Mouse (Mus musculus) A20 (cell line): Measurements from ENCODE around the gene Fancd2.

ENCODE experiments used
- DNase-seq: peaks from one replicate; pipeline ENCODE4 v3.0.0-alpha.2; 2011; ENCODE audit warnings: low read depth, low spot score

Fancd2 gene

DNA sequence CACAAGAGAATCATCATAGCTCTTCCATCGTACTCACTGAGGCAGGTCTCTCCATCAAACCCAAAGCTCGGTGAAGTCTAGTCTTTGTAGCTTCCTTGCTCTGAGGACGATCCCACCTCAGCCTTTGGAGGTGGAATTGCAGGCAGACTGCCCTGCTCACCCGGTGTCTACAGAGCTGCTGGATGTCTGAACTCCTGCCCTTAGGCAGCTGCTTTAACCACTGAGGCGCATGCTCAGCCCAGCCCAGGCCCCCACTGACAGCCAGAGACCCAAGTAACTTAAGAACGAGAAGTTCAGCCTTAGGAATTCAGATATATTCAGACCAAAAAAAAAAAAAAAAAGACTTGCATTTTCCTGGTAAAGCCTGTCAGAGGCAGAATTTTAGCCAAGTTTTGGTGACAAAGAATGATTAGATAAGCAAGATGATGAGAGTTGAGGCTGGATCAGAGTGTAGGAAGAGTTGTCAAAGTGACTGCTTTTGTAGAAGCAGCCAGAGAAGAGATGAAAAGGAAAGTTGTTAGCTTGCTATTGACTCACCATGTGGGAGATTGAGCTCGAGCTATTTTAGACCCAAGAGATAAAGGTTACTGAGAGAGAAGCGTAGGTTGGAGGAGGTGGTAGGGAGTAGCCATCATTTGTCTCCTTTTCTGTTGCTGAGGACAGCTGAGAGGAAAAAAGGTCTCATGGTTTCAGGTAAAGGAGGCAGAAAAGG, 80.9 kb downstream of the Fancd2 start:
- DNase-seq, result no peak

DNA sequence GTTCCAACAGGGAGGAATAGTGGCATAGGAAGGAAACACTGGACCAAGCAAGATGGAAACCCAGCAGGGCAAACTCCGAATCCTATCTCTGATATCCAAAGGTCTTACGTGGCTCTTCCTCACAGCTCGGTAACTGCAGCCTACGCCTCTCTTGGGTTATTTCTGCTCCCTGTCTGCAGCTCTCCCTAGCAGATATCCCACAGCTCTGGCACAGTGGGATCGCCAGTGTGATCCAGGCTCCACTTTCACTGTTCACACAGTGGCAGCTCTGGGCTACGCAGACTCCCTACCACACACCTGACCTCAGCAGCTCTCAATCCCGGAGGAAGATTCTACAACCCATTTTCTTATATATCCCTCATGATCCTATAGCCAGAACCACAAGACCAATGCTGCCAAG, 82.7 kb downstream of the Fancd2 start:
- no peak for DNase-seq

DNA sequence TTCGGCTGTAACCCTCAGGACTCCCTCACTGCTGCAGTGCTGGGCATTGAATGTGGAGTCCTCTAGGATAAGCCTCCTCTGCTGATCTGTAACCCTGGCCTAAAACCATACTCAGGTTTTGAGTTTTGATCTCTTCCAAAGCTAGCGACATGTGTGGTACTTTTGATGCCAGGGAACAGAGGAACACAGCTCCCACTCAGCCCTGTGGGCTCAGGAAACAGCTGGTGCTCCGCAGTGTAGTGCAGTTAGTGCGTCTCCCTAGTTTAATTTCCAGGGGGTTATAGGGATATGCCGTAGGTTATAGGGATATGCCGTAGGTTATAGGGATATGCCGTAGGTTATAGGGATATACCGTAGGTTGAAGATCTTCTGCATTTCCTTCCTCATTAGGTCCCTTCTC, 83.5 kb downstream of the Fancd2 start:
- DNase-seq, result no peak

DNA sequence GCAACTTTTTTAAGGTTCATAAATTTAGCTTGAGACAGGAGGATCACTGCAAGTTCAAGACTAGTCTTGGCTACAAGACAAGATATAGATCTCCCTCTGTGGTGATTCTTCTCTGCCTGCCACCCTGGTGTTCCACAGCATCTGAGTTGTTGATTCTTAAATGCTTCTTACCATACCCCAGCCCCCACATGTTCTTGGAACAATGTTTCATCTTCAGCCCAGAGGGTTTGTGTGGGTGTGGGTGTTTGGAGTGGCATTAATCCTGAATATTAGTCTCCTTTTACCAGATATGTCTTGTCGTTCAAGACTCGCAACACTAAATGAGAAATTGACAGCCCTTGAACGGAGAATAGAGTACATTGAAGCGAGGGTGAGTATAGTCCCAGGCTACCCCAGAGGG, 84.0 kb downstream of the Fancd2 start:
- DNase-seq, result no peak

DNA sequence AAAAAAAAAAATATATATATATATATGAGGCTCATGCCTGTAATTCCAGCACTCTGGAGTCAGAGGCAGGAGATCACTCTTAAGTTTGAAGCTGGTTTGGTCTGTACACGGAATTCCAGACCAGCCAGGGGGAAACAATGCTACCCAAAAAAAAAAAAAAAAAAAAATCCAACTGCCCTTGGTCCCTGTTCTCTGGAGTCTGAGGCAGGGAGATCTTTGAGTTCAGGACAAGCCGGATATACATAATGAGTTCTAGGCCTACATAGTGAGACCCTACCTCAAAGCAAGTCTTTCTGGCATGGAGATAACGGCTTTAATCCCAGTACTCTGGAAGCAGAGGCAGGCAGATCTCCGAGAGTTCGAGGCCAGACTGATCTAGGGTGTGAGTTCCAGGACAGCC, 91.9 kb downstream of the Fancd2 start:
- DNase-seq, result no peak

DNA sequence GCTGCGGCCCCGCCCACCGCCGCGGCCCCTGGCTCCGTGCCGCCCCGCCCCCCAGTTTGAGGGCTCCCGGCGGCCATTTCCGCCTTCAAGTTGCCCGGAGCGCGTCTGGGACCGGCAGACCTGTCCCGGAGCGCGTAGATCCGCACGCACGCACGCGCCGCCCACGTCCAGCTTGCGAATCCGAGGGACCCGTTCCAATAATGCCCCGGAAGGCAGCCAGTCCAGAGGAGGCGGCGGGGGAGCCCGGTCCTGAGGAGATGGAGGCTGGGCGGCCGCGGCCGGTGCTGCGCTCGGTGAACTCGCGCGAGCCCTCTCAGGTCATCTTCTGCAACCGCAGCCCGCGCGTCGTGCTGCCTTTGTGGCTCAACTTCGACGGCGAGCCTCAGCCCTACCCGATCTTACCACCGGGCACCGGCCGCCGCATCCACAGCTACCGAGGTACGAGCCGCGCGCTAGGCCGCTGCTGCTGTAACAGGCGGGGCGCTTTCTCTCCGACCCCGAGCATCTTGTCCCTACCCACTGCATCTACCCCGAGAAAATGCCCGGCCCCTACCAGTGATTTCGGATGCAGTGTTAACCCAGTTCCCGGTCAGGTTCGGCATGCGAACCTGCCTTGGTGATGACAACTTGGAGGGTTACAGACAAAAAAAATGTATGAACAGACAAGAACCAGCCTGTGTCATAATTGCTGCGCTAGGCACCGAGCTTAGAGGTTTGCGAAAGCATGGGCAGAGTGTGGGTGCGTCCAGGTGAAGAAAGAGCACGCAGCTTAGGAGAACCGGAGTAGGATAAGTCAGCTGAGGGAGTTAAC, 92.7 kb downstream of the Fancd2 start, which contains the start of gene Vhl:
Vhl (plus strand) TSS at position 19 of the 811 bp plus-strand sequence.
- peak; percentile 89 for DNase-seq

DNA sequence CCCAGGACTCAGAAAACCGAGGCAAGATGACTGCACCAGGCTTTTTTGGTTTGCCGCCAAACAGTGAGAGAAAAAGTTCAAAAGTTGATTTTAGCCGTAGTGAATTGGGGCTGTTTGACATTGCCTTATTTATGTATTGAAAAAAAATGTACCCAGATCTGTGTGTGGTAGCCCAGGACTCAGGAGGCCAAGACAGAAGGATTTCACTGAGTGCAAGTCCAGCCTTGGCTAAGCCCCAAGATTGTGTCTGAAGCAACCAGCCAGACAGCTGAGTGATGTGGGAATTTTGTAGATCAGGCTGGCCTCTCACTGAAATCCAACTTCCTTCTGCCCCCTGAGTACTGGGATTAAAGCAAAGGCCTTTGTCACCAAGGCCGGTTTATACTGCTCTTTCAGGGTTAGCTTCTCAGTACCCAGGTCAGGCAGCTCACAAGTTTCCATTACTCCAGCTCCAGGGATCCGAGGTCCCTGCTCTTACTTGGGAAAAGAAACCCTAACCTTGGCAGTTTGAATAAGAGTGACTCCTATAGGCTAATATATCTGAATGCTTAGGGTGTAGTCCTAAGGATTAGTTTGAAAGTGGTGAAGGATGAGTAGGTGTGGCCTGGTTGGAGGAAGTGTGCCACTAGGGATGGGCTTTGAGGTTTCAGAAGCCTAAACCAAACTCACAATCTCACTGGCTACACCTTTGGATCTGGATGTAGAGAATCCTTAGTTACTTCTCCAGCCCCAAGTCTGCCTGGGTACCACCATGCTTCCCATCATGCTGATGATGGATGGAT, 93.7 kb downstream of the Fancd2 start:
- peak; percentile 31 for DNase-seq

DNA sequence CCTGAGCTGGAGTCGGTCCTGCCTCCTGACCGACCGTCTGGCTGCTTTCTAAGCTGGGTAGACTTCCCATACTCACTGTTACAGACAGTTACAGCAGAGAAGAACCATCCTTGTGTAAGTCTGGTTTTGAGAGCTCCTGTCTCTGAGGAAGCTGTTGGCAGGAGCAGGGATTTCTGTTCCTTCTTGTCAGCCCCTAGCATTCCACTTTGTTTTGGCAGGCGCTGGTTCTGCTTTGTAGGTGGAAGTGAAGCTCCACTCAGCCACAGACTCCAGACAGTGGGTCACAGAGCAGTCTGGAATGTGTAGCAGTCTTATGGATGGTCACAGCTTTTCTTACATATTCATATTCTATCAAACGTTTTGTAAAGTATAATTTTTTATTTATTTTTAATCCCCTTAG, 98.8 kb downstream of the Fancd2 start:
- no peak for DNase-seq

DNA sequence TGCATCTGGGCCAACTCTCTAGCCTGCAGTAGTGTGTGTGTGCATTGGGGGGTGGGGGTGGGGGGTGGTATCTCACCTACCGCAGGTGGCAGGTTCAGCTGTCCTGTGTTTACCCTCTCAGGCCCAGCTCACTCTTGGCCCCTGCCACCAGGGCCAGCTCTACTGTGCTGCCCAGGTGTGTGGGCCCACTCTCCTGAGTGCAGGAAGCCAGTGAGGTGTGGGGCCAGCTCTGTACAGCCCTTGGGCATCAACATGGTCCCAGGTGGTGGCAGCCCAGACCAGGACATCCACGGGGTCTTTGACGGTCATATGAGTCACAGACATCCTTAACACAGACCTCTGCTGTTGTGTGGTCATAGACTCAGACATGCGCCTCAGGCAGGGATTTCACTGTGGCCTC, 101.4 kb downstream of the Fancd2 start:
- no peak for DNase-seq

DNA sequence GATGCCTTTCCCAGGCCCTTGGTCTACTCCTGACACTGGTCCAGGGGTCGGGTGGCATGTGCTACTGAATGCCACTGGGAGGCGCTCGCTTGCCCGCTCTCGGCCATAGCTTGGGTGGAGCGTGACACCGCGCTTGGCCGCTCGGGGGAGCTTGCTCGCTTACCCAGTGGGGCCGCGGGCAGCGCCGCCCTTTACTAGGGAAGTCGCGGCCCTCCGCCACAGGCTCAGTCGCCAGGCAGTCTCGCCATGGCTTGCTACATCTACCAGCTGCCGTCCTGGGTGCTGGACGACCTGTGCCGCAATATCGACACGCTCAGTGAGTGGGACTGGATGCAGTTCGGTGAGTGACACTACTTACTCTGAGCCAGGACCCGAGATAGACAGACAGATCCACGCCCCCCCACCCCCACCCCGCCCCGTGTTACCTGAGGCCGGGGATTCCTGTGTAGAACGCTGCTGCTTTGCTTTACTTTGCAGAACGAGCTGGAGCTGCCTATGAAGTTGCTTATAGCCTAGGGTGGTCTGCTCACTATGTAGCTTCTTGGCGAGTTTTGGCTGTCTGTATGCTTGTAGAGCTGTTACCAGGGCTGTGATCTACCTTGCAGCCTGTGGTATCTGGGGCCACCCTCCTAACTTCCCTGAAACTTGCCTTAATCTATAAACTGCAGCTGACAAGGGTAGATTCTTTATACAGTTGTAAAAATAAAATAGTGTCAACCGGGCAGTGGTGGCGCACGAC, 107.0 kb downstream of the Fancd2 start, which contains the start of gene Irak2:
Irak2 (plus strand) TSS at position 166 of the 739 bp plus-strand sequence.
- peak; percentile 93 for DNase-seq

DNA sequence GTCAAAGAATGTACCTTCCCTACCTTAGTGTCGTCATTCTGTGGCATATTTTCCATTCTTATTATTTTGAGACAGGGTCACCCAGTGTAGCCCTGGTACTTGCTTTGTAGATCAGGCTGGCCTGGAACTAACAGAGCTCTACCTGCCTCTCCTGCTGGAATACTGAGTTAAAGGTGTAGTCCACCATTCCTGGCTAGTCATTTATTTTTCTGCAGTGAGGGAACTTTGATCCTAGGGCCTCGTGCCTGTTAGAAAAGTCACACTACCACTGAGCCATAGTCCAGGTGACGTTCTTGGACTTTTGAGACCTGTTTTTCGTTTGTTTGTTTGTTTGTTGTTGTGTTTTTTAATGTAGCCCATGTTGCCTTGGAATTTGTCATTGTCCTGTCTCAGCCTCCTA, 107.7 kb downstream of the Fancd2 start:
- no peak for DNase-seq

DNA sequence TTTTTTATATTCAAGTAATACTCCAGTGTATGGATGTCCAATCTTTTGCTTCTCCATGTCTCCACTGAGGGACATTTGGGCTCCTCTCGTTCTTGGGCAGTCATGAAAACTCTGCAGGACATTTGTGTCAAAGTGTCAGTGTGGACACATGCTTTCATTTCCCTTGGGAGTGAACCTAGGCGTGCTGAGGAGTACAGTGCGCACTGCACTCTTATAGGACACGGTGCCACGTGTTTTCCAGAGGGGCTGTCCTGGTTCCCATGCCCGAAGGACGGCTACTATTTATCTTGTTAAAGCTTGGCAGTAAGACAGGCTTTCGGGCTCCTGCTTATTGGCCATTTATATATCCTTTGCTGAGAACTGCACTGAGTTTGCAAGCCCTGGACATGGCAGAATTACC, 111.1 kb downstream of the Fancd2 start:
- no peak for DNase-seq

DNA sequence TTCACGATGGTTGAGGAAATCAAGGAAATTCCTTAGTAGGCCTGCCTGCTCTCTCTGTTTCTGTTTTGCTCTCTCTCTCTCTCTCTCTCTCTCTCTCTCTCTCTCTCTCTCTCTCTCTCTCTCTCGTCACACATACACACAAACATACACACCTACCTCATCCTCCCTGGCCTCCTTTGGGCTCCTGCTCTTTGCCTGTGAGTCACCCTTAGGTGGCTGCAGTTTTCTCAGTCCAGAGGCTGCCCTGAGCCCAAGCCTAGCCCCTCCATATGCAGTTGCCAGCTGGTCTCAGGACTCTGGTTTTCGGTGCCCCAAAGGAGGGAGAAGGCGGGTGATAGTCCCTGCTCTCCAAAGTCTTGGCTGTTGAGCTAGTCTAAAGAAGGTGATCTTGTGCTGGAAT, 111.5 kb downstream of the Fancd2 start:
- no peak for DNase-seq

DNA sequence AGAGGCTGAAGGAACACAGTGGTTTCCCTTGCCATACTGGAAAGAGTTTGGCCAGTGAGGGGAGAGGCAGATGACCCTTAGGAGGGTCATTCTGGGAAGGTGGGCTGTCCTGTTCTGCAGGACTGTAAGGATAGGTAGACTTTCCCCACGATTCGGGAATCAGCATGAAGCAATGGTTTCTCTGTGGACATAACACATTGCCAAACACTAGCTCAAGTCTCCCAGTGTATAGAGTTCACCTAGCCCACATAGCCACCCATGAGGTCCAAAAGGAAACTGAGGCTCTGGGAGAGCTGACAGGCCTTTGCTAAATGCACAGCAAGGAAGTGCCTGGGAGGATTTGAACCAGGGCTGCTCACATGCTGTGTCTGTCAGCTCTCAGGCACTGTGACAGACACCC, 112.5 kb downstream of the Fancd2 start:
- no peak for DNase-seq

DNA sequence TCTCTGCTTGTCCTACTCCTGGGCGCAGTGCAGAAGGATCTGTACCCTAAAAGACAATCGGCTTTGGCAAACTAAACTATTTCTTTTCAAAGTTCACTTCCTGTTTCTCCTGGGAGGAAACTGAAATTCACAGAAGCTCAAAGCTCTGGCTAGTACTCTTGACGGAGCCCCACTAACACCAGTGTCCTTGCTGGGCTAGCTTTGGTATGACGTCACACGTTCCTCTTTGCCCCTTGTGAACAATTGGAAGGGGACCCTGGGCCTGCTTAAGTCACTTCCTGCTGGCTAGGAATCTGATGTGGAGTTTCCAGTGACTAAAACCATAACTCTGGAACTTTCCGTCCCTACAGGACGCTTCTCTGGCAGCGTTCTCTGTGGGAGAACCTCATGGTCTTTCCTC, 113.3 kb downstream of the Fancd2 start:
- no peak for DNase-seq
